Mouse (Mus musculus) central nervous system, embryonic 11.5 days (tissue): Measurements from ENCODE around the gene Adck1. TPM values are rescaled to one million over a fixed set of nuclear protein-coding genes. Genes with fewer than 3 reads are reported as not detected.

Source experiments
- polyA plus RNA-seq: library from polyadenylated mRNA; depleted of rRNA; stranded (reverse); fragments of >200 nt; gene quantifications from 2 replicates; pipeline ENCODE4 v1.2.3, GENCODE M21; 2012; rRNA removed

Adck1 gene
- 18.9 and 19.8 TPM in 2 replicates for polyA plus RNA-seq

GRCm38 (mm10) chr12:88360441-88361119, at the start of gene Adck1:
TSS of gene Adck1 (plus strand) at chr12:88360554.

GRCm38 (mm10) chr12:88323926-88324325, 36.4 kb upstream of the Adck1 start, which contains the start of gene Gm5039:
TSS of gene Gm5039 (minus strand) at chr12:88324026.

Other genes with a start within 250 kb of the Adck1 start
- not detected in 2 replicates for gene Gm10436, start 178.4 kb upstream of the Adck1 start, polyA plus RNA-seq
- gene Gm8332, start 110.5 kb upstream of the Adck1 start, polyA plus RNA-seq: not detected in 2 replicates
- not detected in 2 replicates for gene Gm5662, start 86.1 kb upstream of the Adck1 start, polyA plus RNA-seq
- gene Gm5039, start 36.5 kb upstream of the Adck1 start, polyA plus RNA-seq: not detected in 2 replicates